Mouse (Mus musculus) heart, adult 11 months (tissue): ENCODE results near the gene Nxpe3.

Experiments
- DNase-seq: peaks from one replicate; pipeline ENCODE4 v3.0.0; 2022

Gene Nxpe3

GRCm38 (mm10) chr16:55894893-55895650 is at the start of gene Nxpe3:
Nxpe3 (minus strand) TSS chr16:55895285.
- peak; percentile 99 for DNase-seq

GRCm38 (mm10) chr16:55940781-55941180 is 45.7 kb upstream of the Nxpe3 start:
- peak; percentile 44 for DNase-seq

- peak; percentile 83 for DNase-seq
Measured at GRCm38 (mm10) chr16:55939703-55940102, 44.6 kb upstream of the Nxpe3 start.

- peak; percentile 55 for DNase-seq
Measured at GRCm38 (mm10) chr16:55938761-55939160, 43.7 kb upstream of the Nxpe3 start.

GRCm38 (mm10) chr16:55934453-55935037 is 39.5 kb upstream of the Nxpe3 start, which contains the start of gene Cep97:
Cep97 (minus strand) TSS chr16:55934855.
- peak; percentile 100 for DNase-seq

GRCm38 (mm10) chr16:55933681-55934343 is 38.7 kb upstream of the Nxpe3 start:
- DNase-seq, result no peak

- DNase-seq, result peak; percentile 34
Measured at GRCm38 (mm10) chr16:55924010-55924409, 28.9 kb upstream of the Nxpe3 start.

- peak; percentile 28 for DNase-seq
Measured at GRCm38 (mm10) chr16:55922079-55922478, 27.0 kb upstream of the Nxpe3 start.

- DNase-seq, result peak; percentile 61
Measured at GRCm38 (mm10) chr16:55914716-55915115, 19.6 kb upstream of the Nxpe3 start.

- DNase-seq, result peak; percentile 80
Measured at GRCm38 (mm10) chr16:55910208-55910793, 15.2 kb upstream of the Nxpe3 start.

GRCm38 (mm10) chr16:55906928-55907679 is 12.0 kb upstream of the Nxpe3 start:
- DNase-seq, result peak; percentile 42

GRCm38 (mm10) chr16:55905370-55905769 is 10.3 kb upstream of the Nxpe3 start:
- peak; percentile 76 for DNase-seq

GRCm38 (mm10) chr16:55901839-55902756 is 7.0 kb upstream of the Nxpe3 start:
- no peak for DNase-seq

- DNase-seq, result peak; percentile 92
Measured at GRCm38 (mm10) chr16:55898385-55899002, 3.4 kb upstream of the Nxpe3 start.

GRCm38 (mm10) chr16:55895651-55896095 is 588 bp upstream of the Nxpe3 start:
- DNase-seq, result peak; percentile 90

- no peak for DNase-seq
Measured at GRCm38 (mm10) chr16:55894536-55894892, 571 bp downstream of the Nxpe3 start.

- peak; percentile 25 for DNase-seq
Measured at GRCm38 (mm10) chr16:55893410-55894107, 1.5 kb downstream of the Nxpe3 start.

GRCm38 (mm10) chr16:55892484-55892883 is 2.6 kb downstream of the Nxpe3 start:
- DNase-seq, result peak; percentile 43

- DNase-seq, result no peak
Measured at GRCm38 (mm10) chr16:55891346-55891745, 3.7 kb downstream of the Nxpe3 start.
